Mouse (Mus musculus) layer of hippocampus, postnatal 25 days (tissue): ENCODE measurements at regions not wholly inside any gene's neighbourhood (a gene's known extent, or its start where the extent isn't known, plus 50 kb on each side); places are given as distances from the start of the nearest gene placed in this dataset.
A peak's percentile ranks its signal among the peaks of the same experiment; 100 is the strongest.

ENCODE experiments used
- DNase-seq, 2 experiments: peaks; one replicate each; pipeline ENCODE4 v3.0.0; 2022; ENCODE audit warnings: mixed read lengths in 2 of 2, low spot score in 1 of 2; ENCODE audit errors: extremely low spot score in 1 of 2

DNA sequence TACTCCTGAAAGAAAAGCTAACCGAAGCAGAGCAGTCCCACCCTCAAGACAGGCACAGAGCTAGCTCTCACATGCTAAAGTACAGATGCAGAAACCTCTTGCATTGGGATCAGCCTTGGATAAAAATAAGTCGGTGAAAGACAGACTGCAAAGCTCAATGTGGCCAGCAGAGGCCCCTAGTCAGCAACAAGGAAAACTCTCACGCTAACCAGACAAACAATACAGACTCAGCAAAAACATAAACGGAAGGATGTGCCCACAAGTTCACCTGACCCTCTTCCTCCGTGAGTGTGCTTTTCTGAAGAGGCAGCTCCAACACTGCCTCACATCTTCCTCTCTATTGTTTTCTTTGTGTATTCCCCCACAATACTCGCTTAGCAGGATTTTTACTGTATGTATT is 77.8 kb downstream of the Rpia start:
- peak; percentile 51 to 71 for DNase-seq

DNA sequence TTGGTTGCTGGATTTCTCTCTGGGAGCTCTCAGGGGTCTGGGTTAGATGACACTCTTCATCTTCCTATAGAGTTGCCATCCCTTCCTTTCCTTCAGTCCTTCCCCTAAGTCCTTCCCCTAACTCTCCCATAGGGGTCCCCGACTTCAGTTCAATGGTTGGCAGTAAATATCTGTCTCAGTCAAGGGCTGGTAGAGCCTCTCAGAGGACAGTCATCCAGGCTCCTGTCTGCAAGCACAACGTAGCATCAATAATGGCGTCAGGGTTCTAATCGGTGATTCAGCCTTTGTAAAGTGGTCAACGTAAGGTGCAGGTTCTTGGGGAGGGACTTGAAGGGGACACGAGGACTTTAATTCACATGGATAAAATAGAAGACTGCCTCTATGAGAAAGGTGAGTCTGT is 78.4 kb downstream of the Rpia start:
- no peak for DNase-seq

DNA sequence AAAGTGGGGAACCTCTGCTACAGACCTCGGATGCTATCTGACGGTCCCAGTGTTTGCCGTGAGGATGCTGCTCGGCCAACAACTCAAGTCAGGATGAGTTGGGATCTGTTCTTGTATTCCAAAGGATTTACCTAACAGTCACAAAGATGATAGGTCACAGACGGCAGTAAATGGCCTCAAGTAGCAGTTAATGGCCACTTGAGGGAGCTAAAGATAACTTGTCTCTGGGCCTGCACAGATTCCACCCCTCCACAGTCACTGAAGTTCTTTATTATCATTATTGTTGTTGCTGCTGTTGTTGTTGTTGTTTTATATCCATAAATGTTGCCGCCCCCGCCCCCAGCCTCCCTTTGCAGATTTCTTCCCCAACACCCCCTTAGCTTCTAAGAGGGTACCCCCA is 78.9 kb downstream of the Rpia start:
- DNase-seq, result no peak

DNA sequence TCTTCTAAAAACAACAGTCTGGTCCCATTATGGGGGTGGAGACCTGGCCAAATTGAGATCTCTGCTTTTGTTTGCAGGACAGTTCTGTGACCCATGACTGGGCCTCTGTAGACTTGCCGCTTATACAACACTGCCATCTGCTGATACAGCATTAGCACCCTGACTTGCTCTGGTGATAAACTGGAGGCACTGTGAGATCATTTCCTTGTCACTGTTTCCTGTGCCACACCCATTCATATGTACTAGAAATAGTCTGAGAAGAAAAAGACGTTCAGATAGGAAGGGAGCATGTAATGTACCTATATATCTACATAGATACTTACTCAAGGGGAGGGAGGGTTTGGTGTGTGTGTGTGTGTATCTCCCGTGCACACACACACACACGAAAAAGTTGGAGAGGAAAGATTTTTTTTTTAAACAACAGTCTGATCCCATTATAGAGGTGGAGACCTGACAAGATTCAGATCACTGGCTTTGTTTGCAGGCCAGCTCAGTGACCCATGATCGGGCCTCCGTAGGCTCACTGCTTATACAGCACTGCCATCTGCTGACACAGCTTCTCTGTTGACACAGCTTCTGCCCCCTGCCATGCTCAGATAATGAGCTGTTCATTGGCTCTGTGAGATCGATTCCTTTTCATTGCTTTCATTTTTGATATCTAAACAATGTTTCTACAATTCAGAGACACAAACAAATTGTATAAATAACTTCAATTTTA is 82.5 kb downstream of the Rpia start:
- DNase-seq, result peak in 1 of 2 experiments; percentile 22

DNA sequence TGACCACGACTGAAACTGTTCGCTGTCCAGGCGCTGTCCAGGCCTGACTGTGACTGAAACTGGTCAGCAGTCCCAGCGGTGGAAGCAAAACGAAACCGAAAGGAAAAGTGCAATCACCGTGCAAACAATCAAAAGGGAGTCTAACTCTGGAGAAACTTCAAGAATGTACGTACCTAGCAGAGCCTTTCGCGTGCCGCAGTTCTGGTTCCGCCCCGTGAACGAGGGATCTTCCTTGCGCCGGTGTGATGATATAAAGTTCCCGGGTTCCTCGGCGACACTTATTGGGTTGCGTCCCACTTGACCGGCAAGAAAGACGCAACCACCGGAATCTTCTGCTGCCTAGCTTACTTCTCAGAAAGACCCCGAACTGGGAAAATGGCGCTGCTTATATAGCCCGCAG is 96.4 kb downstream of the Rpia start:
- DNase-seq, result no peak
